Mouse (Mus musculus): ENCODE data around the gene Serpina11.
"Not testable (repeated sequence)": the region's sequence is repeated elsewhere in the genome, so short reads cannot be mapped to it uniquely, and the experiment has no call there.

Serpina11 gene

DNA sequence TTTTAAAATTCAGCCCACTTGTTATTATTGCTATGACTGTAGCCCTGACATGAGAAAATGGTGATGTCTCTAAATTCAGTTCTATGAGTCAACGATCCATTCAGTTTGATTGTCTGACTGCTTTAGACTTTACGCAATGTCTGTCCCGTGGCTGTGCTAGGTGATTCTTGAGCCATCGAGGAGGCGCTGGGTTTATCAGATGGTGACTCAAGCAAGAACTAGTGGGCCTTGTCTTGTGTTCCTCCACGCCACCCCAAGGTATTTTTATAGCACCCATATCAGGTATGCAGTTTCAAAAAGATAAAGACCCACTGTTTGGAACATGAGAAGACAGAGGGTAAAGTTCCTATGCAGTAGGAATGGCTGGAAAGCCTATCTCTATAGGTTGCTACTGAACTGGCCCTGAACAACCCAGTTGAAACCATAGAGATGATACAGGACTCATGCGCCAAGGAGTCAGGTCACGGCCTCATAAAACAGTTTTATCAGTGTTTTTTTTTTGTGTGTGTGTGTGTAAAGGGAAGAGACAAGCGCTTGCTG lies 20.1 kb downstream of the Serpina11 start:
- no peak for DNase-seq (ENCODE audit: low spot score)

DNA sequence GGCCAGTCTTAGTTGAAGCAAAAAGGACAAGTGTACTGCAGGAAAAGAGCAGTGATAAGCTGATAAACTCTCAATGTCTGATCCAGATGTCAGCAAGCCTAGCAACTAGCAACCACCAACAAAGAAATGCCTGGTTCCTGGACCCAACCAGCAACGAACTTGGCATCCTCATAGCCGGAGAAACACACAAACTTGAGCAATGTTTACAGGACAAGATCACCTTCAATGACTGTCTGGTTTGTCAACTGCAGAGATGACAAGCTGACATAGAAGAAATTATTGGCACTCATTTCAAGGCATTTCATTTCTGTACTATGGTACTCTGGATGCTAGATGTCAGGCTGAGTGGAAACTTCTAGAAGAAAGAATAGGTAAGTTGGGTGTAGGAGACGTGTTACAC lies 23.0 kb downstream of the Serpina11 start:
- no peak for DNase-seq (ENCODE audit: low spot score)

GRCm38 (mm10) chr12:103963288-103963687 lies 26.5 kb downstream of the Serpina11 start:
- no peak for DNase-seq (ENCODE audit: low spot score)

DNA sequence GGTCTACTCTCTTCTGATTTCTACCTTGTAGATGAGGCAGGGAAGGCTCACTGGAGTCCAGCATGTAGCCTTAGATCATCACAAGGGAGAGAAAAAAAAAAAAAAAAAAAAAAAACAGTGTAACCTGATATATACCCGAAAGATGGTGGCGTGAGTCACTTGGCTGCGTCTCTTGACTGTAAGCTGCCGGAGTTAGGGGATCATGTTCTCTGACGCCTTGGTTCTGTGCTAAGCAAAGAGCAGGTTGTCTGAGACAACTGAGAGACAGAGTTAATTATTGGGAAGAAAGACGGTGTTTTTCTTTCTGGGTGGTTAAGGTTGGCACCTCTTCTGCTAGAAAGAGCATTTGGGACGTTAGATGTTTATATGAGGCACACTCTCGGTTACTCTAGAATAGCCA lies 26.9 kb downstream of the Serpina11 start:
- no peak for DNase-seq (ENCODE audit: low spot score)

GRCm38 (mm10) chr12:103962337-103962736 lies 27.4 kb downstream of the Serpina11 start:
- DNase-seq (ENCODE audit: low spot score), result no peak

DNA sequence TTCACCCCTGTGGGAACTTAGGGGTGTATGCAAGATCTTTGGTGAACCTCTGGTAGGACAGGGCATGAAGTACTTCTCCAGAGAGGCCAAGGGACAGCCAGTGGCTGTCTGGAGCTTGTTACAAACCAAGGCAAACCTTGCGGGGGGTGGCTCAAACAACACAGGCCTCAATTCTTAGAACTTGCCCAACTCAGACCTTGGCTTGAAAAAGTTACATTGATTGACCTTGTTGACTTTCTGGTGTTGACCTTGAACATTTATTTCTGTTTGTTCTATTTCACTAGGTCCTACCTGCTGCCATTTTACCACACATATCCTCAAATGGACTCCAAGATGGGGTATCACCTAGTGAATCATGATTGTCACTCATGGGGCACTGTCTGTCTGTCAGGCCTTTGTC lies 28.0 kb downstream of the Serpina11 start:
- no peak for DNase-seq (ENCODE audit: low spot score)

DNA sequence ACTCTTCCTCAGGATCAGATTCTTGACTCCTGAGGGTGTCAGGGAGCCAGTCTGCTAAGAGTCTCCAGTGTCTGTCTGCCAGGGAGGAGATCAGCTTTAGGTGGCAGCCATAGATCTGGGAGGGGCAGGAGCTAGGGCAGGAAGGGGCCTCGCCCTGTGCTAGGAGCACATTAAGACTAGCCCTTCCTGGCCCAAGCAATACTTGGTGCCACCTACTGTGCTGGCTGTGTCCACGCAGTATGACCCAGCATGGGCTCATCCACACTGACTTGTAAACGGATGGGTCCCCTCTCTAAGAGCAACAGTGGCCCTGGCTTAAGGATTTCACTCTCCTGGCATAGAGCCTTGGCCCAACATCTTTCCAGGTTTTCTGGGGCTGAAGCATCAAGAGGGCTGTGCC lies 31.0 kb downstream of the Serpina11 start, which contains the start of gene Serpina1e:
Gene Serpina1e, minus strand, starts transcription at position 178 of the 400 bp plus-strand sequence.
- no peak for DNase-seq (ENCODE audit: low spot score)

DNA sequence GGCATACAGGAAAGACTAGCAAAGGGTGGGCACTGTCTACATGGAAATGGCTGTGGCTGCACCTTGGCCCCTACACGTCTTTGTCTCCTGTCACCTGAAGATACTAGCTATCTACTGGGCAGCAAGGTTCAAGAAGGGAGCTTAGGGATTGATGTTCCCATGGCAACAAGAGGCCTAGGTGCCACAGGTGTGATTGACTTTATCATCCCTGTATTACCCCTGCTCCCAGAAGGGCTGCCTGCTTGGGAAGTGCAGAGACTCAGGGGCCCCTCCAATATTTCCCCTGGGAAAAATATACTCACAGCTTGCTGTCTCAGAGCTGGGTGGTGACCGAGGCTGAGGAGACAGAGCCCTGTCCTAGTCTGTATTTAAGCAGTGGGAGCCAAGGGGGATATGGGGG lies 33.2 kb downstream of the Serpina11 start:
- not testable (repeated sequence) for DNase-seq (ENCODE audit: low spot score)

DNA sequence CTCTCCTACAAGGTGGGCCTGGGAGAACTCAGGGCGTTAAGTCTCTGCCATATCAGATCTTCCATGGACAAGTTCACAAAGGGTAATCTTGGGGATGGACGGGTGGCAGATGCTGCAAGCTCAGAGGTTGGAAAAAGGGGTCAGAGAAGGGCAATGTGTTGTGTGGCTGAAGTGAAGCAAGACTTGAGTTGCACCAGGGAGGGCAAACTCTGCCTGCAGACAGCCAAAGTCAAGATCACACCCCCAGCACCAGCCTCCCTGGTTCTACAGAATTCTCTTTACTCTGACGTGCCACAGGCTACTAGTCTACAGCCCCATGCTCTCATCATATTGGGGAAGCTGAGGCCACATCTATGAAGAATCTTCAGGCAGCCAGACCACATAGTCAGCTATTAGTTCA lies 36.8 kb downstream of the Serpina11 start:
- not testable (repeated sequence) for DNase-seq (ENCODE audit: low spot score)

GRCm38 (mm10) chr12:103946243-103946642 lies 43.5 kb downstream of the Serpina11 start:
- no peak for DNase-seq (ENCODE audit: low spot score)
